Comparison of ENCODE assay signal across 16 mouse cellular contexts in the genomic region with DNA sequence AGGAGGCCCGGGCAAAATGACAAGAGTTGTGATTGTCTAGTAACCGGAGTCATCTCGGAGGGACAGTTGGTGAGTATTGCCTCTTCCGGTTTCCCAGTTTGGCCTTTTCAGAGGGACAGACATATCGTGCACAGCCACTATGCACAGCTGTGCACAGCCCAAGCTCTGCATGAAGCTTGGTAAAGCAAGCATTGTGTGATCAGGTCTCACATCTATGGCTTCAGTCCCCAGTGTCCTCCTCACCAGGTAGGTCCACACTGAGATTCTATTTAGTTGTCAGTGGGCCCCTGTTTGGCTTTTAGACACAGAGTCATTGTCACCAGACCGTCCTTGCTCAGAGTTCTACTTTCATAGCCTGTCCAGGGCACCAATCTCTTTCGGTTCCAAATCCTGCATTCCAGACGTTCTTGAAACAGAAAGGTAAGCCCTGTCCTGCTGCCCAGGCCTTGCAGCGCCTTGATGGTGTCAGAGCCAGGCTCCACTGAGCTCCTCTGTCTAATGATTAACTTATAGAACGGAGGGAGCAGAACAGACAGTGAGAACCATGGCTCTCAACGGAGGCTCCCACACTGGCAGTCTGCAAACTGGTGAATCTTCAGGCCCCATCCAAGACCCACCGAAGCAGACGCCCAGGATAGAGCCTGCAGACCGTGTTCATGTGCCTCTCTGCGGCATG.
DNase-seq lines count a peak whose midpoint lies in the region; ATAC-seq and TF ChIP-seq lines count a peak whose summit lies in the region.
"Had no signal": no experiment of that assay in that cellular context is flagged by ENCODE, and none has a peak within 500 bp of the region (broad histone marks: within the 10 kb centered on the region; RNA-seq: fewer than 3 reads in every experiment).

No protein-coding gene starts in this region.

- H3K4me2 ChIP-seq in liver, embryonic 14.5 days (ENCODE audit: low read depth): no peak overlapping the region
- H3K4me2 ChIP-seq: embryonic facial prominence, embryonic 12.5 days; midbrain, embryonic 11.5 days had no signal

- H3K9me3 ChIP-seq in liver, embryonic 14.5 days (ENCODE audit: control insufficient read depth, low read length): no peaks in the 10 kb centered on the region
- no peaks in the 10 kb centered on the region for H3K9me3 ChIP-seq in heart, embryonic 10.5 days
- H3K9me3 ChIP-seq: embryonic facial prominence, embryonic 12.5 days had no signal

- H3K36me3 ChIP-seq in liver, embryonic 14.5 days (replicated peaks; ENCODE audit: control insufficient read depth, insufficient read depth, low read depth): no peaks in the 10 kb centered on the region
- H3K36me3 ChIP-seq in heart, embryonic 10.5 days: no peaks in the 10 kb centered on the region
- H3K36me3 ChIP-seq: embryonic facial prominence, embryonic 12.5 days had no signal

- H3K27me3 ChIP-seq in Patski: no peaks in the 10 kb centered on the region
- no peaks in the 10 kb centered on the region for H3K27me3 ChIP-seq in liver, embryonic 14.5 days (ENCODE audit: control insufficient read depth, insufficient read depth, low read length)
- H3K27me3 ChIP-seq in heart, embryonic 10.5 days (ENCODE audit: insufficient read depth, poor library complexity, severe bottlenecking): no peaks in the 10 kb centered on the region
- H3K27me3 ChIP-seq: embryonic facial prominence, embryonic 12.5 days had no signal

- in situ Hi-C loops in Patski (cut with MboI; ENCODE audit: low pct_unique_long_range_greater_than_20kb): no loop called here

- no peak overlapping the region for H3K9ac ChIP-seq in liver, embryonic 14.5 days (replicated peaks)
- H3K9ac ChIP-seq: embryonic facial prominence, embryonic 12.5 days had no signal

- no peak overlapping the region for H3K4me3 ChIP-seq in liver, embryonic 14.5 days (ENCODE audit: insufficient read depth in 1 of 2, low read depth in 2 of 2, low read length in 2 of 2)
- H3K4me3 ChIP-seq in heart, embryonic 10.5 days: no peak overlapping the region
- H3K4me3 ChIP-seq: embryonic facial prominence, embryonic 12.5 days; myocyte had no signal

- no peak overlapping the region for H3K27ac ChIP-seq in liver, embryonic 14.5 days
- no peak overlapping the region for H3K27ac ChIP-seq in heart, embryonic 10.5 days
- H3K27ac ChIP-seq: embryonic facial prominence, embryonic 12.5 days had no signal

- 64% methylated on average over 15 of the region's 15 CpGs for WGBS in liver, embryonic 14.5 days (ENCODE audit: insufficient replicate concordance)
- 81% methylated on average over 15 of the region's 15 CpGs for whole genome bisulfite sequencing in heart, embryonic 10.5 days

- no peak for TF ChIP-seq CTCF in Patski (IDR thresholded peaks at IDR 0.05)
- no peak for TF ChIP-seq CTCF in liver, embryonic 14.5 days (IDR thresholded peaks at IDR 0.05; ENCODE audit: low read depth)

- CTCF ChIA-PET in Patski (lab: Charles Lee): no interaction called here

- DNase-seq in Patski (ENCODE audit: low read depth, low spot score): peak; percentile 61
- DNase-seq in kidney, adult 18-20 months: peak; percentile 20
- DNase-seq in kidney, postnatal 14 days: peak; percentile 46
- DNase-seq in liver, embryonic 14.5 days (ENCODE audit: low read depth in 3 of 3, low spot score in 3 of 3): peak in 1 of 3 experiments; percentile 1
- no peak for DNase-seq in gastrocnemius, adult 8-10 months (ENCODE audit: low spot score in 2 of 2)
- DNase-seq in adrenal gland, postnatal 14 days: no peak
- no peak for DNase-seq in heart, embryonic 10.5 days (ENCODE audit: low spot score)
- DNase-seq in right cerebral cortex, postnatal 25 days: no peak
- DNase-seq: cerebellum, adult 11-12 months; cerebellum, postnatal 36 days; lung, postnatal 36 days; retina, postnatal 1 day; thymus, postnatal 4 days had no signal

- POLR2A ChIA-PET in Patski (lab: Charles Lee): no interaction called here

- TF ChIP-seq EP300 in liver, embryonic 14.5 days (IDR thresholded peaks at IDR 0.05; ENCODE audit: low read depth): no peak

- peaks cover 0 to 5% of the 10 kb centered on the region in 2 experiments; a peak in 2 of 4 replicates for H3K4me1 ChIP-seq in liver, embryonic 14.5 days (replicated peaks; ENCODE audit: control insufficient read depth in 2 of 2, insufficient read depth in 2 of 2, low read length in 1 of 2)
- H3K4me1 ChIP-seq in heart, embryonic 10.5 days: peaks cover 11% of the 10 kb centered on the region

- ATAC-seq in Patski: peak; percentile 98
- peak; percentile 56; the same call in 1 of the 2 replicates for ATAC-seq in liver, embryonic 14.5 days (ENCODE audit: insufficient read depth)

Comparison
In these comparisons a context has a peak if more than half of its experiments do, and no peak if none do; other contexts are left out.
1. DNase-seq: peak in Patski (single experiment), kidney, adult 18-20 months (single experiment) and kidney, postnatal 14 days (single experiment); none in gastrocnemius, adult 8-10 months (0 of 2), adrenal gland, postnatal 14 days (single experiment), heart, embryonic 10.5 days (single experiment) and right cerebral cortex, postnatal 25 days (single experiment).